Mouse (Mus musculus) yolk sac, embryonic 10.5 days (tissue): ENCODE measurements around the gene Syvn1.

Source experiments
- DNase-seq: peaks from one replicate; pipeline ENCODE4 v3.0.0-alpha.2; 2017; ENCODE audit warnings: low spot score

Syvn1 gene

DNA sequence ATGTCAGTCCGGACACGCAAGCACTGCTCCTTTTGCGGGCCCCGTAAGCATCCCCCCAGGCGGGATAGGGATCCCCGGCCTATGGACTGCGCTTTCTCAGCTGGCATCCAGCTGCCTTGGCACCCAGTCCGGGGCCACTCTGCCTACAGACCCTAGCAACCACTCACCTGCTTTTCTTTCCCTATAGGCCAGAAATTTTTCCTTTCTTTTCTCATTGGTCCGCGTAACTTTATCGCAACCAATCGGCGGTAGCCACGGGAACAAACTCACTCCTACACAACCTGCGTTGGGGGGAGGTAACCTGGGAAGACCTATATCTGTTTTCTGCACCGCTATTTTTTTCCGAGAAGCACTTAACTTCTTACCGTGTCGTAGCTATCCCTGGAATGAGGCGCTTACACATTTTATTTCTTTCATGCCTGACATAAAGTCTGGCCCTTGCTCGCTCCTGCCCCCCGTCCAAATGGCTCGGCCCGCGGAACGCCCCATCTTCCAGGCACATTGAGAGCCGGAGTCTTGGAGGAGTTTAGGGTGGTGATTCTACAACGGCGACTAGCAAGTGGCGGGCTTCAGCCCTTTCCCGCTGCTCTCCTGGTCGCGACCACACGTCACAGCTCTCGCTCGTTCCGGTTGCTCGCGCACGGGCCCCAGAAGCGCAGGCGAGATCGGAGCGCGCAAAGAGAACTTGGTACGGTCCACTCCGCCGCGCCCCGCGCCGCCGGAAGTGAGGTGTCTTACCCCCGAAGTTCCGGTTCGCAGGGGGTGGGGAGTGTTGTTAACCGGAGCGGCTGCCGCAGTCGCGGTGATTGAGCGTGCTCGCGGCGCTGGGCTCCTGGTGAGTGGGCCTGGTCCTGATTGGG, at the start of gene Syvn1:
Syvn1 (plus strand) TSS at position 283 of the 860 bp plus-strand sequence.
- peak; percentile 95 for DNase-seq

GRCm38 (mm10) chr19:5998180-5998579, 48.2 kb upstream of the Syvn1 start:
- no peak for DNase-seq

GRCm38 (mm10) chr19:5999969-6000368, 46.4 kb upstream of the Syvn1 start:
- no peak for DNase-seq

DNA sequence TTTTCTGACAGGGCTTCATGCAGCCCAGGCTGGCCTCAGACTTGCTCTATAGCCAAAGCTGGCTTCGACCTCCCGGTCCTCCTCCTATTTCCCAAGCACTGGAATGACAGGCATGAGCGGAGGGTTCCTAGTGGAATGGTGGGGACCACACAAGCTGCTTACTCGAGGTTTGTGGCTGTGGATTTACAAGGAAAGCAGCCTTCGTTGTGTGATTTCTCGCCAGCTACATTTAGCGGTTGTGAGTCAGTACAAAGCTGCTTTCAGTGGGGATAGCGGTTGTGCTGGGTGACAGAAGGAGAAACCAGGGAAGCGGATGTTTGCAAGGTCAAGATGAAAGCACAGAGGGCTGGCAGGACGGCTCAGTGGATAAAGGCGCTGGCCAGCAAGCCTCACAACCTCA, 40.8 kb upstream of the Syvn1 start:
- DNase-seq = no peak

GRCm38 (mm10) chr19:6007013-6007412, 39.4 kb upstream of the Syvn1 start:
- no peak for DNase-seq

DNA sequence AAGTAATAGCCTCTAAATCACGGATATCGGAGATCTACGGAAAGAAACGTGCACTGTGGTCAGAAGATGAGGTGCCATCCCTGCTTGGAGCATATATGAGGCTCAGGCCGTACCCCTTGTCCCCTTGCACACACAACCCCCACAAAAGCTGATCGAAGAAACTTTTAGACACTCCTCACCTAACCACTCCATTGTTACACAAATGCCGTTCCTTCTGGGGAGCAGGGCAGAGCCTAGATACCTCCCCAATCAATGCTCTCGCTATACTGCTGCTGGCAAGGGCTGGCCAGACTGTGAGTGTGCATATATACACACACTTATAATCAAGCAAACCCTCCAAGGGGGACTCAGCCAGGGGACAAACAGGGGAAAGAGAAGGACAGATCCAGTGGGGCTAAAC, 37.2 kb upstream of the Syvn1 start:
- DNase-seq = no peak

GRCm38 (mm10) chr19:6013691-6014090, 32.7 kb upstream of the Syvn1 start:
- no peak for DNase-seq

DNA sequence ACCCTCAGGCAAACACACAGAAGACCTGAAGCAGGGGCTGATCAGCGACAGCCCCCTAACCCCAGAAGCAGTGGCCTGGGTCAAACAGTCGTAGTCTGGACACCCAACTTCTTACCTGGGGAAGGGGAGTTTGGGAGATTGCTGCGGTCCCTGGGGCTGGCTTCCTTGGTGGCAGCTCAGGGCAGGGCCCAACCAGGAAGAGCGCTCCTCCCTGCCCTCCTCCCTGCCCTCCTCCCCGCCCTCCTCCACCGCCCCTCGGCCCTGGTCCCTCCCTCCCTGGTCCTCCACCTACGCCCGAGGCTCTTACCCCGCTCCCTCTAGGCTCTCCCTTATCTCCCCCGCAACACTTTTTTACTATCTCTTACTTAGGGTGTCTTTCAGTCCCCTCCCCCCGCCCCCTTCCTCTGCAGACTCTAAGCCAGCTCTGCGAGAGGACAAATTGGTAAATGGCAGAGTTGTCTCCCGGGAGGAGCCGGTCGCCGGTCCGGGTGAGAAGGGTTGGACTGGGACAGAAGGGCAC, 31.3 kb upstream of the Syvn1 start:
- DNase-seq = peak; percentile 87

GRCm38 (mm10) chr19:6015511-6016315, 30.7 kb upstream of the Syvn1 start, which contains the start of gene Capn1:
Capn1 (minus strand) TSS chr19:6015897.
- DNase-seq = peak; percentile 82

DNA sequence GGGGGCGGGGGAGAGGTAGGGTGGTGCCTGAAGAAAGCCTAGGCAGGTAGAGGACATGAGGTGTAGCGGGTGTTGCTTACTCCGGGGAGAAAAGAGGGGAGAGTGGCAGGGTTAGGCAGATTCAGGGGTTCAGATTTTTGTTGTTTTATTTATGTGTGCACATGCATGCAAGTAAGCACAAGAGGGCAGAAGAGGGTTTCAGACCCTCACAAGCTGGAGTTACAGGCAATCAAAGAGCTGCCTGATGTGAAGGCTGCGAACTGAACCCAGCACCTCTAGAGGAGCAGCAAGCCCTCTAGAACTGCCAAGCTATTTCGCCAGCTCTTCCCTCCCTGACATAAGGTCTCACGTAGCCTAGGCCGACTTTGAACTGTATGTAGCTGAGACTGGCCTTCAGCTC, 29.8 kb upstream of the Syvn1 start:
- no peak for DNase-seq

DNA sequence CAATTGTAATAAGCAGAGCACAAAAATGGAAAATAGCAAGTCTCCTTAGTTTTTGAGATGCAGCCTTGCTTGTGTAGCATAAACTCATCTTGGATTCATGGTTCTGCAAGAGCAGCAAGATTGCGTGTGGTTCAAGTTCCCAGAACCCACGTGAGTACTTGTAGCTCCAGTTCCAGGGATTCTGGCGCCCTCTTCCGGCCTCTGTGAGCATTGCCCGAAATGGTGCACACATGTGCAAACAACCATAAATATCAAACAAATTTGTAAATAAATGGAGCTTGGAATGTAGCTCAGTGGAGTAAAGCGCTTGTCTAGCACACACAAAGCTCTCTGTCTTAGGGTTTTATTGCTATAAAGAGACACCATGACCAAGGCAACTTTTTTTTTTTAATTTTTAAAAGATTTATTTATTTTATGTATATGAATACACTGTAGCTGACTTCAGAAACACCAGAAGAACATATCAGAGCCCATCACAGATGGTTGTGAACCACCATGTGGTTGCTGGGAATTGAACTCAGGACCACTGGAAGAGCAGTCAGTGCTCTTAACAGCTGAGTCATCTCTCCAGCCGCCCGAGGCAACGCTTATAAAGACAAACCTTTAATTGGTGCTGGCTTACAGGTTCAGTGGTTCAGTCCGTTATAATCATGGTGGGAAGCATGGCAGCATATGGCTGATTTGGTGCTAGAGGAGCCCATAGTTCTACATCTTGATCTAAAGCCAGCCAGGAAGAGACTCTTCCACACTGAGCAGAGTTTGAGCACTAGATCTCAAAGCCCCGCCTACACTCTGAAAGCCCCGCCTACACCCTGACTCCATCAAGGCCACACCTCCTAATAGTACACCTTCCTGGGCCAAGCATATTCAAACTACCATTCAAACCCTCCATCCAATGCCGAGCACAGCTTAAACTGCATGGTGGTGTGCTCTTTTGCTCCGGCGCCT, 28.0 kb upstream of the Syvn1 start:
- peak; percentile 75 for DNase-seq

- no peak for DNase-seq
Measured at GRCm38 (mm10) chr19:6020276-6020675, 26.1 kb upstream of the Syvn1 start.

DNA sequence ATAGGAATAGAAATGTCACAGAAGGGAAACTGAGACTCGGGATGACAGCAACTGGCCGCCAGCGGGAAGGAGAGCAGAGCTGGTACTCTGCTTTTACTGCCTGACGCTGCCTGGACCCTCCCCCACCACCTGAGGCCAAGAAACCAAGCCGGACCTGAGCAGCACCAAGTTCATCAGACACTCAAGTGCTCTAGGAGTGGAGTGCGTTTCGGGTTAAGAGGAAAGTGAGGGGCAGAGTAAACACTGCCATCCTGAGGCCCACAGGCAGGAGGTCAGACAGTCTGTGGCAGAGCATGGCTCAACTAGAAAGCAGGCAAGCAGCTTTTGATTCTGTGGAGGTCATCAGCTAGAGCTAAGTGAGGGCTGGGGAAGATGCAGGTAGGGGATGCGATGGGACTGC, 23.3 kb upstream of the Syvn1 start:
- DNase-seq = no peak

DNA sequence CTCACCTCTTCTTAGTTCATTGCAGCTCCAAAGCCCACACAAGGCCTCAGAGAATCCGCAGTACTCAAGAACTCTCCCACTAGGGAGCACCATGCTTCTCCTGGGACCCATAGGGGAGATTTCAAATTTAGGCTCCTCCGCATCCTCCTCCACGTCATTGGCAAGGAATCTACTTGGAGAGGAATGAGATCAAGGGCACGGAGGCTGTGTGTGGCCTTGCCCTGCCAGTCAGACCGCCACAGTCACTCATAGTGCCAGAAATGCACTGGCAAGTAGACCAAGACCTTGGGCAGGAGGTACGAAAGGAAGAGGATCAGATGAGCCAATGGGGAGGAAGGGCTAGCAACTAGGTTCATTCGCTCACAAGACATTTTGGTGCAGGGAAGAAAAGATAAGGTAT, 22.4 kb upstream of the Syvn1 start:
- no peak for DNase-seq

DNA sequence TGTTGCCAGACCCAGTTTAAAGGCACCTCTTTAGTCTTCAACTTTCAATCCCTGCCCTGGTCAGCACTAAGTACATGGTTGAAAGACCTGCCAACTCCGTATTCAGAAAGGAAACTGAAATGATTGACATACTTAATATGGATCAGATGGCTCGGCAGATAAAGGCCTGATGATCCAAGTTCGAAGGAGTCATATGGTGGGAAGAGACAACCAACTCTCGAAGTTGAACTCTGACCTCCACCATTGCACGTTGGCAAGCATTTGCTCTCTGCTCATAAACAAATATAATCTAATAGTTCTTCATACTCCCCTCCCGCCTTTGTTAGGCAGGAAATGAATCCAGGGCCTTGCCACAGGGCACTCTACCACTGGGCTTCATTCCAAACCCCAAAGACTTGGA, 17.4 kb upstream of the Syvn1 start:
- DNase-seq = no peak

GRCm38 (mm10) chr19:6029426-6029825, 16.9 kb upstream of the Syvn1 start:
- no peak for DNase-seq

DNA sequence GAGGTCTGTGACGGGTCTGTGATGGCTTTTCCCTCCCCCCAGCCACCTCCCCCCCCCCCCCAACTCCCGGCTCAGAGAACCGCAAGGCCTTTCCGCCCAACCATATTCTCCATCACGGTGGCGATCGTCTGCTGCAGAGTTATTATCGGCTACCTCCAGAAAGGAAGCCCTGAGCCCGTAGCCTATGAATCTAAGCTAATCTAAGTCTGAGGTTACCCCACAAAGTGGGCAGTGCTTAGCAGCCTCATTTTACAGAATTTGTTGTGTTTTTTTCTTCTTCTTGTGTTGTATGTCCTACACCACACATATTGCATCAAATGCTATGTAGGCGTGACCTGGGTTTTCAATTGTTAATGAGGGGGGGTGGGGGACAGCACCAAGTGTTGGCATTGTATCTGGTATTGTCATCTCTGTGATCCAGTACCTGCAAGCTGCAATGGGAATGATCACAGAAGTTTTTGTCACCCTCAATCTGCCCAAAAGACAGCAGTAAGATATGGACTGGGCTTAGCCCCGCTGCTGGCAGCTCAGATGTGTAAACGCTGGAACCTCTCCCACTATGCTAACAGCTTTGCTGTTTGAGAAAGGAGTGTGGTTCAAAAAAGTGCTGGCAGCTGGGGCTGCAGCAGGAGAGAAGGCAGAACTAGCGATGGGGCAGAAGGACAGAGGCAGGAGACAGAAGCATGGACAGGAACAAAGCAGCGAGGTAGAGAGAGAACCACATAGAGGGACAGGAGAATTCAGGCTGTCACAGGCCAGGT, 15.7 kb upstream of the Syvn1 start:
- DNase-seq = no peak

DNA sequence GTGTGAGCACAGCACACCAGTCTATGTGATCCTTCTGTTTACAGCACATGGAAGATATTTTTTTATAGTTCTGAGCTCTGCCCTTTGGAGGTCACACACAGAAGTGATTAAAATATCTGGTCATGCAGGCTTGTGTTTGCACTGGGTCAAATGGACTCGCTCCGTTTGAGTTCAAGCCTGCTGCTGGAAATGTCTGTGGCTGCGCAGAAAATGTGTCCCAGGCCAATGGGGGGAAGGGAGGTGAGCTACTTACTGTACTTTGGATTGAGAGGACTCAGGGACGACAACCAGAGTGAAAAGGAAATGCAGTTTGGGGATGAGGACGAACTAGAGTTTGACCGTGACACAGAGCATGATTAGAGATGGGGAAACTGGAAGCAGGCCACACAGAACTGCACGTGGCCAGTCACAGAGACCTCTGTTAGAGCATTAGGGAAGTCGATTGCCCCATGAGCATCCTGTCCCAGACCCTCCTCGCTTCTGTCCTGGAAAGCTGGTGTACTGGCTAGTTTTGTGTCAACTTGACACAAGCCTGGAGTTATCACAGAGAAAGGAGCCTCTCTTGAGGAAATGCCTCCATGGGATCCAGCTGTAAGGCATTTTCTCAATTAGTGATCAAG, 10.3 kb upstream of the Syvn1 start:
- no peak for DNase-seq

- no peak for DNase-seq
Measured at GRCm38 (mm10) chr19:6037695-6038094, 8.7 kb upstream of the Syvn1 start.

DNA sequence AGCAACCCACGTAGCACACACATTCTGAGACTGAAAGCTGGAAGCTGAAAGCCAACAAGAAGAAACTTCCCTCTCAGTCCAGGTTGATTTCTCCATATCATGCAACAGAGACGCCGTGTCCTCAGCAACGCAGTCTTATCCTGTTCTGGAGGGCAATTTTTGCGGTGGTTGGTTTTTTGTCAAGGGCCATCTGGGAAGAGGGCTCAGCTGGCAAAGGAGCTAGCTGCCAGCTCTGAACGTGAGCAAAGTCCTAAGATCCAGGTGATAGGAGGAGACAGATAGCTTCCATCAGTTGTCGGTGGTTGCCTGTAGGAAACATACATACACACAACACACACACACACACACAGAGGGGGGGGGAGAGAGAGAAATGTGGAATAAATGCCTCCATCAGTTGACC, 8.1 kb upstream of the Syvn1 start:
- no peak for DNase-seq

- no peak for DNase-seq
Measured at GRCm38 (mm10) chr19:6040002-6040401, 6.4 kb upstream of the Syvn1 start.
